Mouse (Mus musculus): ENCODE results near the gene Eef1akmt2.

The Eef1akmt2 gene

DNA sequence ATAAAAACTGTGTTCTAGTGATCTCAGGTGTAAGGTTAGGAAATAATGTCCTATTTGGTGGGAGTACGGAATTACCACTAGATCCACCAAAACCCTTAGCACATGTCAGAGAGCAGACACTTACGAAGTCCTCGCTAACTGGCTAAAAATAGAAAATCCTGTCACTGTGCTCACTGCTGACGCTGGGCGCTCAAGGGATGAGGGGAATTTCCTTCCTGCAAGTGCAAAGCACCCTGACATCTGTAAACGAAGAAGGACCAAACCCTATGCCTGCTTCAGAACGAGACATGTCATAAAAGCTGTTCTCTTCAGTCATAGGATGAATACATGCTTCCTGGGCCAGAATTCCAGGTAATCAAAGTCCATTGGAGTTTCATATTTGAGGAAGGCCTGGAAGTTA is 66.5 kb downstream of the Eef1akmt2 start:
- no peak for DNase-seq

DNA sequence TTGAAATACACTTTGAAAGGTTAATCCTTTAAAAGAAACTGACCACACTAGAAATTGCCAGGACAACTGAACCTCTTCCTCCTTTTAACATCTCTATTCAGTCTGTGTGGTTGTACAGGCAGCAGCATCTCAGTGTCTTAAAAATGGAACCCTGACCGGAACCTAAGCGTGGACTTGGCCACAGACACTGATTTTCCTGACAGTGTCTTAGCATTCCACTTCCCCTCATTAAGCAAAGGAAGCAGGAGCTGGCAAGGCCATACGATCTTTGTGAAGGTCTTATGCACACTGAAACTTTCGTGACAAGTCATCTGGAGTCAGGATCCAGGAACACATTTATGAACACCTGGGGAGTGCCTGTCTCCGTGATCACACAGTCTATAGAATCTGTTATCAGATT is 68.4 kb downstream of the Eef1akmt2 start:
- no peak for DNase-seq

DNA sequence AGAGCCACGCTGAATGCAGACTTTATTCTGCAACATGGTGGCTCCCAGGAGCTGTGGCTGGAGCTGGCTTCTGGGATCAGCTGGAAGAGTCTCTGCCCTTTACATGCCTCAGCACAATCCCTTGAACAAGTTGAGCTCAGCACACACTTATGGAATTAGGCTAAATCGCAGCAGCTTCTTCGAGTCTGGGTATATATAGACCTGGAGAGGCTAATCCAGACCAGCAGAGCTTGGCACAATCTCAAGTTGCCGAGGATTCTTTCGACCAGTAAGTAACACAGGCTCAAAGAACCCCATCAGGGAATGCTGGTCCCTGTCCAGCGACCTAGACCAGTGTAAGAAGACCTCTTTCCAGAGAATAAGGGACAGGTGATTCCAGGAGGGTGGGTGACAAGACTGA is 70.6 kb downstream of the Eef1akmt2 start:
- no peak for DNase-seq

DNA sequence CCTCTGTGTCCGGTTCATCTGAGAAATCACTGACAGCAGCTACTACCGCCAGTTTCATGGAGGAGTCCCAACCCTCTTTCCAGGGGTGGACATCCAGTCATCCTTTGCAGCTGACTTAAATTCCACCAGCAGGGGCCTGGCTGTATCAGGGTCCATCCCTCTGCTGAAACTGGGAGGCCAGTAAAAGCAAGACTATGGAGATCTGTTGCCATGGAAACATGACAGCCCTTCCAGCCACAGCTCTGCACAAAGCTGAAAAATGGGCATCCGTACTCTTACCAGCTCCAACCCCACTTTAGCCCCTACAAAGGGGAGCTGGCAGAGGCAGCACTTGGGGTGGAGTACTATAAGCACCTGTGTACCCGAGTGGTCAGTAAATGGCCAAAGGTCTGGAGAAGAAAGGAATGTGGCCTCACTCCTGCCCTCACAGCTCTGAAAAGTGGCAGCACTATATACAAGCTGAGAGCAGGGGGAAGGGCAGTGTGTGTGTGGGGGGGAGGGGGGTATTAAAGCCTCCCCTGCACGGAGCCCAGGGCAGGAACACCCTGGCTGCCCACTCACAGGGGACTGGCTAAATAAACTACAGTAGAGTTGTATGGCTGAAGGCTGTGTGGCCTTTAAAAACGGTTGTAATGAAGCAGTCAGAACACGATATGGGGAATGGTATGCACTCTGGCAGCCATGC is 71.2 kb downstream of the Eef1akmt2 start:
- no peak for DNase-seq

DNA sequence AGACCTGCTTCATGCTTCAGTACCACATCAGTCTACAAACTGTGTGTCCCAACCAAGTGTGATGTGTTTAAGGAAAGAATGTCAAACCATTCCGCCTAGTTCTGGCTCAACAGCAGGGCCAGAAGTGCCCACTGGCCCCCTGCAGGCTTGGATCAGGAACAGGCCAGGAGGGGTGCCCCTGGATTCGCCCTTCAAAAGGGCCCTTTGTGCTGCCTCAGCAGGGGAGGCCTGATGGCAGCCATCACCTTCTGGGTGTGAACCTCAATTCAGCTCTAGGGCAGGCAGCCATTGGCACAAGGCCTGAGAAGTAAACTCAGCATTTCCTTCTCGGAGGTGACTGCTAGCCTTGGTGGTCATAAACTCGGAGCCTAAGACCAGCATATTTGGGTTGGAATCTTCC is 71.9 kb downstream of the Eef1akmt2 start:
- DNase-seq, result no peak

DNA sequence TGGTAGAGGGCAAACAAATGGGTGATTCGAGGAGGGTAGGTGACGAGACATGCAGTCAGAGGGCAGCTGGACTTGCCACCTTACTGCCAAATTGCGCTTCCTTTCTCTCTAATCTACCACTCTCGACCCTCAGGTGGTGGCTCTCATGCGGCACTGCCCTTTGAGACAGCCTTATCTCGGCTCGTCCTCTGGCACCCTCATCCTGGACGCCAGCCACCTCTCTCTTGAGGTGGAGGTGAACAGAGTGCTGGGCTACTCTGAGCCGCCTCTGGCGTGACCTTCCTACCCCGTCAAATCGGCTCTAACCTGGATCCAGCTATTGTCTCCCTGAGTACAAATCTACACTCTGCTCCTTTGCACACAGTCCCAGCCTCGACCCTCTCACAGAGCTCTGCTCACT is 73.8 kb downstream of the Eef1akmt2 start:
- DNase-seq, result no peak

DNA sequence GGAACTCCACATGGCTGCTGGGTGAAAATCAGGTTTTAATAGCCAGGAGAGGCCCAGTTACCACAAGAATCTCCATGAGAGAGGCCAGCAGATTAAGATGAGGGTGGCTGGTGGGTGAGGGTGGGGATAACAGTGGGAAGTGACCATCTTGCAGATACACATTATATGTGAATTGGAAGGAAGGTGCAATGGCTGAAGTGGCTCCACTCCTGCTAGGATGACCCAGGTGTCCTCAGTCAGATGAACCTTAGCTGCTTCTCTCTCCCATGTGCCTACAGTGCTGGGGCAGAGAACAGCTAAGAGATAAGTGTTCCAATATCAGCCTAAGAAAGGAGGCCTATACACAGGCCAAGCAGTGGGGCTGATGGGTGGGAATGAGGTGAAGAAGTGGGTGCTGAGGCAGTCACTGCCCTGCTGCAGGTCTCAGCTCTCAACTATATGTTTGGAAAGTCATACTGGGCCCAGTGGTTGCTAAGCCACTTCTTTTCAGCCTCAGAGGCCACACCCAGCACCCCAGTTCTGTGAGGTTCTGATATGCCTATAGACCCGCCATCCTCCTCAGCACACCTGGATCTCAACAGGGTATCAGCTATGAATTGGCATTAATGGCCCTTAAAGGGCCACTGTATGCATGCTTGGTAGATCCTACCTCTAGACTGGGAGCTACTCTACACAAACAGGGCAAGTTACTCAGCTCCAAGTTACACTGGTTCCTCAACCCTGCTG is 74.6 kb downstream of the Eef1akmt2 start:
- DNase-seq, result no peak

All from right cerebral cortex, postnatal 14 days (tissue).